Mouse (Mus musculus): ENCODE measurements around the gene 1700102P08Rik.

DNA sequence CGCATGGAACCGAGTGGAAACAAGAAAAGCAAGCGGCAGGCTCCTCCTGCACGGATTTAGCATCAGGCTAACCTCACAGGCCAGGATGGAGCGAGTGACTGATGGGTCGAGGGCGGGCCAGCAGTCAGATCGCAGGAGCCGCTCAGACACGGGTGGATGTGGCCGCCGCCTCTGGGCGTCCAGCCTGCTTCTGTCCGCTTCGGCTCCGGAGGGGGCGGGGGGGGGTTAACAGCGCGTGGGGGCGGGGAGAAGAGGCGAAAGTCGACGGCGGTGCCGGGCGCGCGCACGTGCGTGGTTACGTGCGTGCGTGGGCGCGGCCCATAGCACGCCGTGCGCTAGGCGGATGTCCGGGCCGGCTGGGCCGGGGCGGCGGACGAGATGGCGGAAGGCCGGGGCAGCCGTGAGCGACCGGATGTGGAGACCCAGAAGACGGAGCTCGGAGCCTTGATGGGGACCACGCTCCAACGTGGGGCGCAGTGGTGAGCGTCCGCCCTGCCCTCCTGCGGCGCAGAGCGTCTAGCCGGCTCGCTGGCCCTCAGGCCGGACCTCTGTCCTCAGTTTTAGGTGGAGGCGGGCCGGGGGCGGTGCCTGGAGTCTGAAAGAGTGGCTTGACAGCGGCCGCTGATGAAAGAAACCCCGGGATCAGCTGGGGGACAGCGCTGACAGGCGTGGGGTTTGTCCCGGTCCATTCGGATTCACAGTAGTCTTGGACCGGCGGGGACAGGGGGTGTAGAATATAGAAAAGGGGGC, 44.9 kb upstream of the 1700102P08Rik start, which contains the start of gene Usp4:
- TF ChIP-seq CTCF (IDR thresholded peaks at IDR 0.05; ENCODE audit: low read depth), result no peak
- no peak for TF ChIP-seq EP300 (optimal IDR thresholded peaks at IDR 0.05)
